Mouse (Mus musculus) forebrain, embryonic 14.5 days (tissue): ENCODE data around the gene Abcb11. TPM values are rescaled to one million over a fixed set of nuclear protein-coding genes. Genes with fewer than 3 reads are reported as not detected.

Experiments used
- ATAC-seq: fragments of 200-750 bp; cut with Nextera tagmentation; 2 replicates; pipeline ENCODE4 v1.8.0; 2017; ENCODE audit warnings: mild to moderate bottlenecking, moderate library complexity
- DNase-seq: peaks from one replicate; pipeline ENCODE4 v3.0.0-alpha.2; 2015; ENCODE audit warnings: low spot score
- H3K27ac ChIP-seq: fragments of 300-500 bp; sonication (generic); 2 replicates; pipeline ENCODE4 v1.5.1; 2014; ENCODE audit warnings: low read depth, mild to moderate bottlenecking, control low read depth, low read length, moderate library complexity
- H3K27me3 ChIP-seq: fragments of 300-500 bp; sonication (generic); replicated peaks from 2 replicates; pipeline ENCODE4 v1.6.1; 2014; ENCODE audit warnings: low read length, control low read depth, mixed read lengths; ENCODE audit not compliant: control insufficient read depth, insufficient read depth
- H3K36me3 ChIP-seq: fragments of 300-500 bp; sonication (generic); 2 replicates; pipeline ENCODE4 v1.6.1; 2014; ENCODE audit warnings: low read length, control low read depth; ENCODE audit not compliant: control insufficient read depth, insufficient read depth
- H3K4me1 ChIP-seq: fragments of 300-500 bp; sonication (generic); 2 replicates; pipeline ENCODE4 v1.6.1; 2014; ENCODE audit warnings: antibody characterized with exemption, low read length, control low read depth; ENCODE audit not compliant: control insufficient read depth, insufficient read depth
- H3K4me2 ChIP-seq: fragments of 300-500 bp; sonication (generic); 2 replicates; pipeline ENCODE4 v1.6.1; 2014; ENCODE audit warnings: mild to moderate bottlenecking, control low read depth, low read length
- H3K4me3 ChIP-seq: fragments of 300-500 bp; sonication (generic); 2 replicates; pipeline ENCODE4 v1.5.1; 2014; ENCODE audit warnings: low read depth, low read length, control low read depth
- H3K9ac ChIP-seq: fragments of 300-500 bp; sonication (generic); 2 replicates; pipeline ENCODE4 v1.6.1; 2014; ENCODE audit warnings: mild to moderate bottlenecking, low read length, control low read depth, moderate library complexity
- H3K9me3 ChIP-seq: fragments of 300-500 bp; sonication (generic); replicated peaks from 2 replicates; pipeline ENCODE4 v1.6.1; 2016; ENCODE audit warnings: low read length, control low read depth, mixed read lengths; ENCODE audit not compliant: control insufficient read depth
- WGBS: fragments of 180-500 bp; shearing (Covaris S2); extraction: QIAGEN DNeasy Blood & Tissue Kit; methylation state at CpG from one replicate; pipeline ENCODE4 v1.1.7; 2014; 5-methylcytosine and 5-hydroxymethylcytosine counted together
- polyA plus RNA-seq: library from polyadenylated mRNA; unstranded; fragments of >200 nt; fragmentation: Nextera tagmentation; extraction: Ambion mirVana; gene quantifications from 2 replicates; pipeline ENCODE4 v1.2.1, GENCODE M21; 2014

Abcb11 gene
- polyA plus RNA-seq, 1 experiment from 2014 or later: 0.04 TPM

DNA sequence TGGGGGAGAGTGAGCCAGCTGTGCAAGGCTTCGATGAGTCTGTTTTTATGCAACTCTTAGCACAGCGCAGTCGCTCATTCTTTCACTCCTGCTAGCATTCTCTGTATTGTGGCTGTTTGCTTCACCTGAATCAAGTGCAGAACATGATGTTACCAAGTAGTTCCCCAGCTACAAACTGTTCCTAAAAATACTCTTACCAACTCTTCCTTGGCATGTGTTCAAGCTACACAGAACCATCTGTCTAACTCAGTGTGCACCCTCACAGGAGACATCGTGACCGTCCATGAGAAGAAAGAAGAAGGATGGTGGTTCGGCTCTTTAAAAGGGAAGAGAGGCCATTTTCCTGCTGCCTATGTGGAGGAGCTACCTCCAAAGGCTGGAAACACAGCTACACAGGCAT is 153.7 kb downstream of the Abcb11 start:
- no peaks in the 10 kb centered on the region for H3K9me3 ChIP-seq
- H3K36me3 ChIP-seq: peaks cover 14% of the 10 kb centered on the region
- H3K27ac ChIP-seq: no peak overlapping the region
- ATAC-seq (no peak), DNase-seq (no peak)
- 87% methylated on average over 6 of the region's 6 CpGs for WGBS
- H3K9ac ChIP-seq: no peak overlapping the region
- H3K27me3 ChIP-seq: no peaks in the 10 kb centered on the region
- H3K4me1 ChIP-seq: no peaks in the 10 kb centered on the region
- no peak overlapping the region for H3K4me3 ChIP-seq
- H3K4me2 ChIP-seq: no peak overlapping the region

Other genes with a start within 250 kb of the Abcb11 start
- gene Nostrin, start 206.8 kb downstream of the Abcb11 start, polyA plus RNA-seq: 1.2 and 1.4 TPM in 2 replicates
- gene Spc25, start 136.4 kb downstream of the Abcb11 start, polyA plus RNA-seq: 118 and 148 TPM in 2 replicates
- 0.17 TPM in 1 of 2 replicates, not detected in the other for gene G6pc2, start 131.5 kb downstream of the Abcb11 start, polyA plus RNA-seq
- not detected in 2 replicates for gene Dhrs9, start 37.8 kb upstream of the Abcb11 start, polyA plus RNA-seq
- 0.66 and 0.74 TPM in 2 replicates for gene Lrp2, start 243.4 kb upstream of the Abcb11 start, polyA plus RNA-seq